ENCODE assay signal across 9 mouse cellular contexts in the genomic region with DNA sequence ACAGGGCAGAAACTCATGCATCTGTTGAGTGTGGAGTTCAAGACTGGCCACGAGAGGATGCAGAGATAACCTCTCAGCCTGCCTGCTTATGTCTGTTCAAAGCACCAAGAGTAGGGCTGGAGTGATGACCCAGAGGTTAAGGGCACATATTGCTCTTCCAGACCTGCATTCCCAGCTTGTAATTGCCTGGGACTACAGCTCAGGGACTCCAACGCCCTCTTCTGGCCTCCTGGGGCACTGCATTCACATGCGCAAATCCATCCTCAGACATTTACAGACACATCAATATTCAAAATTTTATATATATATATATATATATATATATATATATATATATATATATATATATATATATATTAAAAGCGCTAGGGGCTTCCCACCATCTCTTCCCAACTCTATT.
DNase-seq lines count a peak whose midpoint lies in the region; ATAC-seq lines count a peak whose summit lies in the region.
"Had no signal": no experiment of that assay in that cellular context is flagged by ENCODE, and none has a peak within 500 bp of the region (broad histone marks: within the 10 kb centered on the region; RNA-seq: fewer than 3 reads in every experiment).

No protein-coding gene starts in this region.

- WGBS in limb, embryonic 12.5 days, result 47% methylated on average over 4 of the region's 4 CpGs
- WGBS in limb, embryonic 10.5 days, result 57% methylated on average over 4 of the region's 4 CpGs
- 48% methylated on average over 4 of the region's 4 CpGs for WGBS in forebrain, embryonic 16.5 days

- no peaks in the 10 kb centered on the region for H3K9me3 ChIP-seq in limb, embryonic 12.5 days
- H3K9me3 ChIP-seq in limb, embryonic 10.5 days (replicated peaks), result no peaks in the 10 kb centered on the region
- no peaks in the 10 kb centered on the region for H3K9me3 ChIP-seq in forebrain, embryonic 16.5 days (ENCODE audit: control insufficient read depth, low read length)
- H3K9me3 ChIP-seq: liver, embryonic 13.5 days had no signal

- no peak overlapping the region for H3K4me3 ChIP-seq in limb, embryonic 12.5 days (replicated peaks)
- no peak overlapping the region for H3K4me3 ChIP-seq in limb, embryonic 10.5 days
- H3K4me3 ChIP-seq in forebrain, embryonic 16.5 days (replicated peaks; ENCODE audit: low read length), result no peak overlapping the region
- H3K4me3 ChIP-seq: liver, embryonic 13.5 days had no signal

- peak overlapping the region; percentile 32; the same call in 1 of the 2 replicates for H3K27ac ChIP-seq in limb, embryonic 12.5 days
- H3K27ac ChIP-seq in limb, embryonic 10.5 days, result no peak overlapping the region
- peak overlapping the region; percentile 82 for H3K27ac ChIP-seq in forebrain, embryonic 16.5 days (ENCODE audit: low read length)
- H3K27ac ChIP-seq: liver, embryonic 13.5 days had no signal

- ATAC-seq in limb, embryonic 12.5 days (ENCODE audit: insufficient number of reproducible peaks, insufficient read depth, low FRiP score, low TSS enrichment, low read depth), result no peak
- no peak for ATAC-seq in forebrain, embryonic 16.5 days

- peaks cover 86% of the 10 kb centered on the region for H3K4me1 ChIP-seq in limb, embryonic 12.5 days (replicated peaks)
- peaks cover 77% of the 10 kb centered on the region for H3K4me1 ChIP-seq in limb, embryonic 10.5 days
- H3K4me1 ChIP-seq in forebrain, embryonic 16.5 days (replicated peaks; ENCODE audit: control insufficient read depth, insufficient read depth, low read length), result peaks cover 79% of the 10 kb centered on the region

- H3K4me2 ChIP-seq in limb, embryonic 12.5 days, result peak overlapping the region; percentile 37; the same call in 1 of the 2 replicates
- H3K4me2 ChIP-seq in forebrain, embryonic 16.5 days (ENCODE audit: low read length), result no peak overlapping the region; the same call in 1 of the 2 replicates
- H3K4me2 ChIP-seq: liver, embryonic 13.5 days had no signal

- H3K36me3 ChIP-seq in limb, embryonic 12.5 days, result no peaks in the 10 kb centered on the region
- H3K36me3 ChIP-seq in limb, embryonic 10.5 days, result no peaks in the 10 kb centered on the region
- no peaks in the 10 kb centered on the region for H3K36me3 ChIP-seq in forebrain, embryonic 16.5 days (ENCODE audit: control insufficient read depth, insufficient read depth)
- H3K36me3 ChIP-seq: liver, embryonic 13.5 days had no signal

- no peak overlapping the region for H3K9ac ChIP-seq in limb, embryonic 12.5 days (replicated peaks)
- H3K9ac ChIP-seq in forebrain, embryonic 16.5 days (replicated peaks; ENCODE audit: low read depth, low read length), result 0 out of 2 replicates have a peak overlapping the region, but pooled peaks have one; percentile 23
- H3K9ac ChIP-seq: liver, embryonic 13.5 days had no signal

- DNase-seq in embryo, embryonic 10 days (ENCODE audit: low spot score), result peak; percentile 41
- no peak for DNase-seq in embryo, embryonic 10.5 days (ENCODE audit: low spot score)
- no peak for DNase-seq in limb, embryonic 10.5 days (ENCODE audit: low spot score)
- peak; percentile 41 for DNase-seq in naive thymus-derived CD4-positive, alpha-beta T cell, adult 2 months (ENCODE audit: low read depth)
- DNase-seq in MN1 (ENCODE audit: low spot score), result no peak
- no peak for DNase-seq in urinary bladder, postnatal 4 days (ENCODE audit: low spot score in 2 of 2)
- DNase-seq: liver, embryonic 13.5 days had no signal

- H3K27me3 ChIP-seq in limb, embryonic 12.5 days, result peaks cover 44% of the 10 kb centered on the region
- peaks cover 63% of the 10 kb centered on the region for H3K27me3 ChIP-seq in limb, embryonic 10.5 days (ENCODE audit: low read depth, poor library complexity, severe bottlenecking)
- H3K27me3 ChIP-seq in forebrain, embryonic 16.5 days (replicated peaks; ENCODE audit: control insufficient read depth, insufficient read depth, low read length), result no peaks in the 10 kb centered on the region

Comparison
In these comparisons a context has a peak if more than half of its experiments do, and no peak if none do; other contexts are left out.
1. DNase-seq: peak in embryo, embryonic 10 days (single experiment) and naive thymus-derived CD4-positive, alpha-beta T cell, adult 2 months (single experiment); none in embryo, embryonic 10.5 days (single experiment), limb, embryonic 10.5 days (single experiment), MN1 (single experiment) and urinary bladder, postnatal 4 days (0 of 2).